Mouse (Mus musculus) brain, embryonic 14.5 days (tissue): ENCODE results near the gene Atrnl1. TPM values are rescaled to one million over a fixed set of nuclear protein-coding genes. Genes with fewer than 3 reads are reported as not detected.
"Not testable (repeated sequence)": the region's sequence is repeated elsewhere in the genome, so short reads cannot be mapped to it uniquely, and the experiment has no call there.

Experiments used
- DNase-seq: peaks from one replicate; pipeline ENCODE4 v3.0.0-alpha.2; 2011; ENCODE audit warnings: low read depth
- CTCF ChIP-seq: fragments of 200-500 bp; IDR thresholded peaks from 2 replicates; pipeline ENCODE4 v1.5.1; 2012; ENCODE audit warnings: inconsistent platforms, mild to moderate bottlenecking, moderate library complexity, borderline replicate concordance; ENCODE audit not compliant: insufficient read depth, insufficient read length; ENCODE audit errors: extremely low read depth
- POLR2A ChIP-seq: fragments of 200-500 bp; IDR thresholded peaks from 2 replicates; pipeline ENCODE4 v1.6.1; 2012; ENCODE audit warnings: mild to moderate bottlenecking, inconsistent platforms, borderline replicate concordance; ENCODE audit not compliant: poor library complexity, insufficient read depth, insufficient read length, severe bottlenecking; ENCODE audit errors: extremely low read depth
- polyA plus RNA-seq: library from polyadenylated mRNA; depleted of rRNA; stranded (reverse); fragments of >200 nt; gene quantifications from 2 replicates; pipeline ENCODE4 v1.2.3, GENCODE M21; 2012

Atrnl1 gene
- polyA plus RNA-seq, 1 experiment = 31.4 TPM

- TF ChIP-seq CTCF = no peak
- TF ChIP-seq POLR2A = no peak
- DNase-seq = no peak
Measured at GRCm38 (mm10) chr19:58017468-58017867, 406.6 kb downstream of the Atrnl1 start.

GRCm38 (mm10) chr19:58018698-58019097 is 407.9 kb downstream of the Atrnl1 start:
- TF ChIP-seq CTCF (no peak), POLR2A (no peak)
- no peak for DNase-seq

GRCm38 (mm10) chr19:58021514-58022284 is 410.9 kb downstream of the Atrnl1 start:
- TF ChIP-seq CTCF = no peak
- TF ChIP-seq POLR2A = no peak
- no peak for DNase-seq

GRCm38 (mm10) chr19:58023216-58023825 is 412.5 kb downstream of the Atrnl1 start:
- TF ChIP-seq POLR2A = no peak
- TF ChIP-seq CTCF = no peak
- DNase-seq = no peak

GRCm38 (mm10) chr19:58025053-58025452 is 414.2 kb downstream of the Atrnl1 start:
- TF ChIP-seq POLR2A = no peak
- TF ChIP-seq CTCF = no peak
- peak; percentile 53 for DNase-seq

GRCm38 (mm10) chr19:58029661-58030060 is 418.8 kb downstream of the Atrnl1 start:
- no peak for TF ChIP-seq POLR2A
- TF ChIP-seq CTCF = no peak
- DNase-seq = no peak

GRCm38 (mm10) chr19:58033241-58033640 is 422.4 kb downstream of the Atrnl1 start:
- TF ChIP-seq CTCF (no peak), POLR2A (no peak)
- no peak for DNase-seq

- DNase-seq = no peak
Measured at GRCm38 (mm10) chr19:58036166-58036565, 425.3 kb downstream of the Atrnl1 start.

GRCm38 (mm10) chr19:58043120-58043519 is 432.3 kb downstream of the Atrnl1 start:
- no peak for DNase-seq
- no peak for TF ChIP-seq POLR2A
- TF ChIP-seq CTCF = no peak

More at GRCm38 (mm10) chr19:58036166-58036565, 425.3 kb downstream of the Atrnl1 start:
- TF ChIP-seq CTCF (no peak), POLR2A (no peak)

- DNase-seq = peak; percentile 33
- TF ChIP-seq POLR2A (no peak), CTCF (no peak)
Measured at GRCm38 (mm10) chr19:58043550-58043949, 432.7 kb downstream of the Atrnl1 start.

- no peak for DNase-seq
- TF ChIP-seq POLR2A (no peak), CTCF (no peak)
Measured at GRCm38 (mm10) chr19:58044816-58045215, 434.0 kb downstream of the Atrnl1 start.

- DNase-seq = no peak
- TF ChIP-seq CTCF (no peak), POLR2A (no peak)
Measured at GRCm38 (mm10) chr19:58046656-58047055, 435.8 kb downstream of the Atrnl1 start.

GRCm38 (mm10) chr19:58050410-58050809 is 439.6 kb downstream of the Atrnl1 start:
- not testable (repeated sequence) for DNase-seq

GRCm38 (mm10) chr19:58050986-58051385 is 440.2 kb downstream of the Atrnl1 start:
- DNase-seq = no peak
- no peak for TF ChIP-seq CTCF
- no peak for TF ChIP-seq POLR2A
